10 mouse cellular contexts compared by ENCODE assay signal in genomic region chrX:73506577-73506976, GRCm38 (mm10). TPM values are rescaled to one million over a fixed set of nuclear protein-coding genes. Genes with fewer than 3 reads are reported as not detected.
"Had no signal": no experiment of that assay in that cellular context is flagged by ENCODE, and none has a peak within 500 bp of the region (broad histone marks: within the 10 kb centered on the region; RNA-seq: fewer than 3 reads in every experiment).

No protein-coding gene starts in this region.

- DNase-seq: kidney, adult 2 months; kidney, postnatal 25 days; layer of hippocampus, adult 9-11 months; layer of hippocampus, postnatal 36 days; lung, adult 18-20 months; midbrain, embryonic 14.5 days; right cerebral cortex, adult 18-20 months; right cerebral cortex, postnatal 25 days; thymus, postnatal 25 days had no signal

RNA-seq across cellular contexts. Expression of gene Atp2b3, which starts 3.7 kb away (rescaled TPM):
- total RNA-seq: liver, adult 2 months had no signal
